Mouse (Mus musculus) C2C12 (cell line): ENCODE measurements around the gene Bag2. TPM values are rescaled to one million over a fixed set of nuclear protein-coding genes. Genes with fewer than 3 reads are reported as not detected.

Source experiments
- H3K27me3 ChIP-seq: one replicate; pipeline ENCODE4 v1.6.1; 2011; ENCODE audit not compliant: control insufficient read depth, insufficient read depth, insufficient read length
- H3K36me3 ChIP-seq: one replicate; pipeline ENCODE4 v1.6.1; 2011; ENCODE audit not compliant: control insufficient read depth, insufficient read depth
- H3K4me3 ChIP-seq: one replicate; pipeline ENCODE4 v1.5.1; 2011; ENCODE audit warnings: mild to moderate bottlenecking, control low read depth; ENCODE audit not compliant: poor library complexity, insufficient read depth, severe bottlenecking
- H3K79me2 ChIP-seq: one replicate; pipeline ENCODE4 v1.6.1; 2011; ENCODE audit not compliant: control insufficient read depth, insufficient read depth
- H3K79me3 ChIP-seq: one replicate; pipeline ENCODE4 v1.6.1; 2011; ENCODE audit warnings: low read depth, control low read depth
- H3ac ChIP-seq: one replicate; pipeline ENCODE3; 2011; ENCODE audit warnings: low read depth; ENCODE audit not compliant: control insufficient read depth, insufficient read length
- CEBPB ChIP-seq: IDR thresholded peaks from one replicate; pipeline ENCODE4 v1.6.1; 2011; ENCODE audit warnings: low read depth, mild to moderate bottlenecking, control low read depth, moderate library complexity
- CTCF ChIP-seq: IDR thresholded peaks from one replicate; pipeline ENCODE4 v1.5.1; 2011; ENCODE audit not compliant: control insufficient read depth, insufficient read depth, insufficient read length
- FOSL1 ChIP-seq: IDR thresholded peaks from one replicate; pipeline ENCODE4 v1.8.0; 2011; ENCODE audit warnings: mild to moderate bottlenecking, low read length; ENCODE audit not compliant: poor library complexity, insufficient read depth, severe bottlenecking
- MAX ChIP-seq: IDR thresholded peaks from one replicate; pipeline ENCODE4 v1.6.1; 2011; ENCODE audit warnings: mild to moderate bottlenecking, control low read depth
- MYOD1 ChIP-seq: IDR thresholded peaks from one replicate; pipeline ENCODE4 v1.6.1; 2011; ENCODE audit warnings: low read depth; ENCODE audit not compliant: control insufficient read depth, insufficient read length
- MYOG ChIP-seq: IDR thresholded peaks from one replicate; pipeline ENCODE4 v1.6.1; 2011; ENCODE audit not compliant: control insufficient read depth, insufficient read length; ENCODE audit errors: extremely low read depth
- USF1 ChIP-seq: IDR thresholded peaks from one replicate; pipeline ENCODE4 v1.6.1; 2011; ENCODE audit warnings: low read depth, mild to moderate bottlenecking, control low read depth, moderate library complexity
- polyA plus RNA-seq: library from polyadenylated mRNA; unstranded; fragments of >200 nt; fragmentation: generic; extraction: Trizol; gene quantifications from one replicate; pipeline ENCODE4 v1.2.1, GENCODE M21; 2012; ENCODE audit warnings: missing spikeins

Gene Bag2
- polyA plus RNA-seq, 1 experiment = 52.0 TPM

- no peak overlapping the region for H3K4me3 ChIP-seq
- TF ChIP-seq FOSL1 (no peak), MYOG (no peak), MYOD1 (no peak), CEBPB (no peak)
- H3K36me3 ChIP-seq = peaks cover 75% of the 10 kb centered on the region
- no peaks in the 10 kb centered on the region for H3K79me3 ChIP-seq
- no peaks in the 10 kb centered on the region for H3K27me3 ChIP-seq
- H3ac ChIP-seq = no peak overlapping the region
- no peaks in the 10 kb centered on the region for H3K79me2 ChIP-seq
These were observed 23.5 kb downstream of the Bag2 start for GRCm38 (mm10) chr1:33734001-33734685.

- Histone ChIP-seq H3K79me3 (no peaks in the 10 kb centered on the region), H3K36me3 (peaks cover 75% of the 10 kb centered on the region), H3K4me3 (no peak overlapping the region), H3K27me3 (no peaks in the 10 kb centered on the region), H3ac (no peak overlapping the region), H3K79me2 (no peaks in the 10 kb centered on the region)
- TF ChIP-seq MYOG (no peak), MAX (no peak), USF1 (no peak), MYOD1 (no peak), FOSL1 (no peak), CEBPB (no peak), CTCF (no peak)
These were observed 24.6 kb downstream of the Bag2 start for GRCm38 (mm10) chr1:33733044-33733443.

- H3K4me3 ChIP-seq = no peak overlapping the region
- H3K27me3 ChIP-seq = no peaks in the 10 kb centered on the region
- no peak for TF ChIP-seq MYOD1
- no peak for TF ChIP-seq FOSL1
- no peak for TF ChIP-seq MAX
- no peak for TF ChIP-seq CTCF
- TF ChIP-seq CEBPB = no peak
- TF ChIP-seq USF1 = no peak
- TF ChIP-seq MYOG = no peak
- H3K36me3 ChIP-seq = peaks cover 76% of the 10 kb centered on the region
- H3ac ChIP-seq = no peak overlapping the region
- peaks cover 25% of the 10 kb centered on the region for H3K79me2 ChIP-seq
- peaks cover 10% of the 10 kb centered on the region for H3K79me3 ChIP-seq
These were observed 32.5 kb downstream of the Bag2 start for GRCm38 (mm10) chr1:33725086-33725485.

GRCm38 (mm10) chr1:33724516-33724915, 33.1 kb downstream of the Bag2 start:
- H3K79me3 ChIP-seq = peaks cover 10% of the 10 kb centered on the region
- H3K4me3 ChIP-seq = no peak overlapping the region
- no peaks in the 10 kb centered on the region for H3K27me3 ChIP-seq
- peaks cover 27% of the 10 kb centered on the region for H3K79me2 ChIP-seq
- no peak overlapping the region for H3ac ChIP-seq
- peaks cover 70% of the 10 kb centered on the region for H3K36me3 ChIP-seq
- TF ChIP-seq CTCF (no peak), MYOD1 (no peak), FOSL1 (no peak), CEBPB (no peak), MYOG (no peak), USF1 (no peak), MAX (no peak)

- peaks cover 39% of the 10 kb centered on the region for H3K36me3 ChIP-seq
- TF ChIP-seq MYOD1 = no peak
- TF ChIP-seq CTCF = no peak
- no peak for TF ChIP-seq FOSL1
- no peak for TF ChIP-seq MAX
- no peak for TF ChIP-seq CEBPB
- TF ChIP-seq USF1 = no peak
- TF ChIP-seq MYOG = no peak
- no peaks in the 10 kb centered on the region for H3K27me3 ChIP-seq
- H3ac ChIP-seq = no peak overlapping the region
- H3K4me3 ChIP-seq = no peak overlapping the region
- H3K79me2 ChIP-seq = peaks cover 27% of the 10 kb centered on the region
- H3K79me3 ChIP-seq = peaks cover 10% of the 10 kb centered on the region
These were observed 36.6 kb downstream of the Bag2 start for GRCm38 (mm10) chr1:33721020-33721419.

GRCm38 (mm10) chr1:33720231-33720630, 37.4 kb downstream of the Bag2 start:
- peaks cover 10% of the 10 kb centered on the region for H3K79me3 ChIP-seq
- peak overlapping the region; percentile 93 for H3ac ChIP-seq
- peaks cover 27% of the 10 kb centered on the region for H3K79me2 ChIP-seq
- H3K27me3 ChIP-seq = no peaks in the 10 kb centered on the region
- H3K4me3 ChIP-seq = peak overlapping the region; percentile 61
- TF ChIP-seq MAX (no peak), MYOD1 (no peak), CEBPB (no peak), FOSL1 (no peak), MYOG (no peak), CTCF (no peak), USF1 (no peak)
- peaks cover 31% of the 10 kb centered on the region for H3K36me3 ChIP-seq
